8 mouse cellular contexts compared by ENCODE assay signal in genomic region chr6:57641789-57642188, GRCm38 (mm10). TPM values are rescaled to one million over a fixed set of nuclear protein-coding genes. Genes with fewer than 3 reads are reported as not detected.
DNase-seq lines count a peak whose midpoint lies in the region; ATAC-seq and TF ChIP-seq lines count a peak whose summit lies in the region.

No protein-coding gene starts in this region.

- no peak overlapping the region for H3K9ac ChIP-seq in limb, embryonic 12.5 days (replicated peaks)
- no peak overlapping the region for H3K9ac ChIP-seq in midbrain, embryonic 15.5 days
- H3K9ac ChIP-seq in stomach, embryonic 14.5 days (replicated peaks; ENCODE audit: low read depth, low read length), result no peak overlapping the region

- no peaks in the 10 kb centered on the region for H3K4me1 ChIP-seq in kidney, adult 2 months (ENCODE audit: control insufficient read depth, insufficient read depth, low read length)
- peaks cover 3% of the 10 kb centered on the region; the same call in 1 of the 2 replicates for H3K4me1 ChIP-seq in limb, embryonic 12.5 days (replicated peaks)
- H3K4me1 ChIP-seq in midbrain, embryonic 15.5 days, result no peaks in the 10 kb centered on the region
- no peaks in the 10 kb centered on the region for H3K4me1 ChIP-seq in stomach, embryonic 14.5 days (ENCODE audit: control insufficient read depth, insufficient read depth, low read length)

- H3K27ac ChIP-seq in gastrocnemius, adult 2 months, result no peak overlapping the region
- H3K27ac ChIP-seq in kidney, adult 2 months (ENCODE audit: insufficient read depth, low read depth, low read length), result no peak overlapping the region
- H3K27ac ChIP-seq in limb, embryonic 12.5 days, result peak overlapping the region; percentile 26; the same call in 1 of the 2 replicates
- H3K27ac ChIP-seq in midbrain, embryonic 15.5 days, result no peak overlapping the region
- H3K27ac ChIP-seq in stomach, embryonic 14.5 days (ENCODE audit: low read length), result no peak overlapping the region

- H3K4me2 ChIP-seq in limb, embryonic 12.5 days, result no peak overlapping the region
- H3K4me2 ChIP-seq in midbrain, embryonic 15.5 days, result no peak overlapping the region
- H3K4me2 ChIP-seq in stomach, embryonic 14.5 days (replicated peaks; ENCODE audit: low read depth, low read length), result no peak overlapping the region

- DNase-seq in embryo, embryonic 11 days, result peak; percentile 28
- no peak for DNase-seq in embryo, embryonic 9.5 days (ENCODE audit: extremely low spot score)
- DNase-seq in cerebellum, adult 9-10 months, result peak; percentile 22
- DNase-seq in gastrocnemius, adult 2 months, result peak; percentile 50
- peak; percentile 64 for DNase-seq in kidney, adult 2 months

- no peaks in the 10 kb centered on the region for H3K9me3 ChIP-seq in limb, embryonic 12.5 days
- no peaks in the 10 kb centered on the region for H3K9me3 ChIP-seq in midbrain, embryonic 15.5 days
- H3K9me3 ChIP-seq in stomach, embryonic 14.5 days (ENCODE audit: control insufficient read depth, low read depth, low read length), result no peaks in the 10 kb centered on the region

- H3K36me3 ChIP-seq in kidney, adult 2 months (ENCODE audit: control insufficient read depth, insufficient read depth, low read length), result no peaks in the 10 kb centered on the region
- H3K36me3 ChIP-seq in limb, embryonic 12.5 days, result no peaks in the 10 kb centered on the region
- H3K36me3 ChIP-seq in midbrain, embryonic 15.5 days (replicated peaks), result no peaks in the 10 kb centered on the region
- no peaks in the 10 kb centered on the region for H3K36me3 ChIP-seq in stomach, embryonic 14.5 days (ENCODE audit: control insufficient read depth, insufficient read depth, low read length)

- H3K27me3 ChIP-seq in kidney, adult 2 months (replicated peaks; ENCODE audit: control insufficient read depth, insufficient read depth, low read length), result no peaks in the 10 kb centered on the region
- H3K27me3 ChIP-seq in limb, embryonic 12.5 days, result no peaks in the 10 kb centered on the region
- H3K27me3 ChIP-seq in midbrain, embryonic 15.5 days (replicated peaks), result no peaks in the 10 kb centered on the region
- no peaks in the 10 kb centered on the region for H3K27me3 ChIP-seq in stomach, embryonic 14.5 days (ENCODE audit: control insufficient read depth, insufficient read depth, low read length)

- ATAC-seq in limb, embryonic 12.5 days (ENCODE audit: insufficient number of reproducible peaks, insufficient read depth, low FRiP score, low TSS enrichment, low read depth), result peak; percentile 96
- ATAC-seq in midbrain, embryonic 15.5 days (replicated peaks), result peak; percentile 95
- peak; percentile 74; the same call in 1 of the 2 replicates for ATAC-seq in stomach, embryonic 14.5 days (ENCODE audit: insufficient number of reproducible peaks, insufficient read depth, low FRiP score, low read depth)

- WGBS in kidney, adult 2 months, result 37% methylated on average over 4 of the region's 4 CpGs
- 32% methylated on average over 4 of the region's 4 CpGs for WGBS in limb, embryonic 12.5 days
- 38% methylated on average over 4 of the region's 4 CpGs for WGBS in midbrain, embryonic 15.5 days
- 27% methylated on average over 4 of the region's 4 CpGs for WGBS in stomach, embryonic 14.5 days

- H3K4me3 ChIP-seq in gastrocnemius, adult 2 months, result no peak overlapping the region
- H3K4me3 ChIP-seq in kidney, adult 2 months (ENCODE audit: insufficient read depth, low read depth, low read length), result no peak overlapping the region
- no peak overlapping the region for H3K4me3 ChIP-seq in limb, embryonic 12.5 days (replicated peaks)
- H3K4me3 ChIP-seq in midbrain, embryonic 15.5 days, result no peak overlapping the region
- no peak overlapping the region for H3K4me3 ChIP-seq in stomach, embryonic 14.5 days (ENCODE audit: low read depth, low read length)

- TF ChIP-seq POLR2A in kidney, adult 2 months (IDR thresholded peaks at IDR 0.05; ENCODE audit: low read depth, low read length), result no peak

- intact Hi-C loops in gastrocnemius, adult 2 months (cut with DNase I), result no loop called here

- TF ChIP-seq CTCF in gastrocnemius, adult 2 months (IDR thresholded peaks at IDR 0.05), result no peak
- TF ChIP-seq CTCF in kidney, adult 2 months (conservative IDR thresholded peaks at IDR 0.05; ENCODE audit: insufficient read depth, insufficient read length, low read depth, low read length), result no peak

RNA-seq across cellular contexts. Expression of gene Pyurf, which starts 50.1 kb away (rescaled TPM):
- total RNA-seq in gastrocnemius, adult 2 months (2021), result 10 to 100 TPM; 10.3 to 15.1 TPM
- 19.2 and 19.5 TPM in 2 replicates for polyA plus RNA-seq in kidney, adult 2 months (2012; rRNA removed)
- polyA plus RNA-seq in limb, embryonic 12.5 days (2016; fragmentation: Nextera tagmentation; extraction: Ambion mirVana), result 17.5 and 17.9 TPM in 2 replicates
- polyA plus RNA-seq in midbrain, embryonic 15.5 days (2015; fragmentation: Nextera tagmentation; extraction: Ambion mirVana), result 14.6 and 15.6 TPM in 2 replicates
- polyA plus RNA-seq in stomach, embryonic 14.5 days (2014; fragmentation: Nextera tagmentation; extraction: Ambion mirVana), result 20.9 and 23.6 TPM in 2 replicates
